Mouse (Mus musculus) spleen, adult 18-20 months (tissue): ENCODE results near the gene Gm45717.
A peak's percentile ranks its signal among the peaks of the same experiment; 100 is the strongest.

Experiments
- DNase-seq, 2 experiments: peaks; one replicate each; pipeline ENCODE4 v3.0.0; 2022; ENCODE audit warnings: mixed read lengths in 2 of 2

Gene Gm45717

GRCm38 (mm10) chr7:140967862-140968591, 12.3 kb upstream of the Gm45717 start:
- DNase-seq = no peak

GRCm38 (mm10) chr7:140966921-140967320, 11.2 kb upstream of the Gm45717 start, which contains the start of gene Ifitm1:
Gene Ifitm1, plus strand, starts transcription at chr7:140967221.
- no peak for DNase-seq

GRCm38 (mm10) chr7:140962733-140963132, 7.0 kb upstream of the Gm45717 start:
- DNase-seq = no peak

GRCm38 (mm10) chr7:140961416-140961815, 5.7 kb upstream of the Gm45717 start:
- no peak for DNase-seq

- no peak for DNase-seq
Observed at GRCm38 (mm10) chr7:140960026-140960425, 4.3 kb upstream of the Gm45717 start.

GRCm38 (mm10) chr7:140959181-140959901, 3.6 kb upstream of the Gm45717 start:
- DNase-seq = peak in 1 of 2 experiments; percentile 47

- DNase-seq = no peak
Observed at GRCm38 (mm10) chr7:140956556-140956869, 776 bp upstream of the Gm45717 start.

- DNase-seq = no peak
Observed at GRCm38 (mm10) chr7:140955342-140955741, 395 bp downstream of the Gm45717 start.

GRCm38 (mm10) chr7:140954733-140955071, 1.0 kb downstream of the Gm45717 start:
- DNase-seq = no peak

GRCm38 (mm10) chr7:140953800-140954732, 1.7 kb downstream of the Gm45717 start:
- no peak for DNase-seq

GRCm38 (mm10) chr7:140953133-140953532, 2.6 kb downstream of the Gm45717 start:
- no peak for DNase-seq

- no peak for DNase-seq
Observed at GRCm38 (mm10) chr7:140952441-140952840, 3.3 kb downstream of the Gm45717 start.

GRCm38 (mm10) chr7:140951765-140952164, 4.0 kb downstream of the Gm45717 start:
- no peak for DNase-seq

- no peak for DNase-seq
Observed at GRCm38 (mm10) chr7:140951051-140951450, 4.7 kb downstream of the Gm45717 start.

- DNase-seq = no peak
Observed at GRCm38 (mm10) chr7:140949824-140950530, 5.8 kb downstream of the Gm45717 start, which contains the start of gene Ifitm5. Gene Ifitm5, minus strand, starts transcription at chr7:140950291.

- DNase-seq = no peak
Observed at GRCm38 (mm10) chr7:140949255-140949654, 6.5 kb downstream of the Gm45717 start.

- DNase-seq = no peak
Observed at GRCm38 (mm10) chr7:140948161-140948560, 7.6 kb downstream of the Gm45717 start.

- no peak for DNase-seq
Observed at GRCm38 (mm10) chr7:140946980-140947379, 8.8 kb downstream of the Gm45717 start.

GRCm38 (mm10) chr7:140946311-140946710, 9.4 kb downstream of the Gm45717 start:
- no peak for DNase-seq

- DNase-seq = no peak
Observed at GRCm38 (mm10) chr7:140945247-140945646, 10.5 kb downstream of the Gm45717 start.

- DNase-seq = no peak
Observed at GRCm38 (mm10) chr7:140944236-140944635, 11.5 kb downstream of the Gm45717 start.

- DNase-seq = no peak
Observed at GRCm38 (mm10) chr7:140943356-140943755, 12.4 kb downstream of the Gm45717 start.

GRCm38 (mm10) chr7:140942811-140943210, 12.9 kb downstream of the Gm45717 start:
- no peak for DNase-seq
